Mouse (Mus musculus) cerebellum, postnatal 14 days (tissue): ENCODE data around the gene Pfkp.

Experiments
- DNase-seq, 2 experiments: peaks; one replicate each; pipeline ENCODE4 v3.0.0; 2021; ENCODE audit warnings: mixed read lengths in 2 of 2

Gene Pfkp

GRCm38 (mm10) chr13:6600626-6601025, 48.0 kb downstream of the Pfkp start:
- no peak for DNase-seq

- DNase-seq = no peak
Measured at GRCm38 (mm10) chr13:6597801-6598200, 50.8 kb downstream of the Pfkp start.

GRCm38 (mm10) chr13:6595403-6595802, 53.2 kb downstream of the Pfkp start:
- no peak for DNase-seq

GRCm38 (mm10) chr13:6590846-6591245, 57.7 kb downstream of the Pfkp start:
- no peak for DNase-seq

- no peak for DNase-seq
Measured at GRCm38 (mm10) chr13:6586009-6586408, 62.6 kb downstream of the Pfkp start.

GRCm38 (mm10) chr13:6583499-6584125, 65.0 kb downstream of the Pfkp start:
- DNase-seq = no peak

GRCm38 (mm10) chr13:6575920-6576509, 72.6 kb downstream of the Pfkp start:
- no peak for DNase-seq

GRCm38 (mm10) chr13:6565571-6565970, 83.0 kb downstream of the Pfkp start:
- no peak for DNase-seq

- no peak for DNase-seq
Measured at GRCm38 (mm10) chr13:6562409-6562808, 86.2 kb downstream of the Pfkp start.

- no peak for DNase-seq
Measured at GRCm38 (mm10) chr13:6557771-6558170, 90.8 kb downstream of the Pfkp start.

- no peak for DNase-seq
Measured at GRCm38 (mm10) chr13:6555656-6556055, 92.9 kb downstream of the Pfkp start.

- DNase-seq = peak in 1 of 2 experiments; percentile 21
Measured at GRCm38 (mm10) chr13:6553708-6554107, 94.9 kb downstream of the Pfkp start.

- DNase-seq = peak; percentile 9 to 38
Measured at GRCm38 (mm10) chr13:6535287-6535932, 113.2 kb downstream of the Pfkp start.

- peak; percentile 65 to 70 for DNase-seq
Measured at GRCm38 (mm10) chr13:6532683-6533082, 115.9 kb downstream of the Pfkp start.
